Mouse (Mus musculus): ENCODE data around the gene Gm21885. TPM values are rescaled to one million over a fixed set of nuclear protein-coding genes. Genes with fewer than 3 reads are reported as not detected.

Gm21885 gene
- polyA plus RNA-seq, 1 experiment from 2014 or later: 0.36 TPM

DNA sequence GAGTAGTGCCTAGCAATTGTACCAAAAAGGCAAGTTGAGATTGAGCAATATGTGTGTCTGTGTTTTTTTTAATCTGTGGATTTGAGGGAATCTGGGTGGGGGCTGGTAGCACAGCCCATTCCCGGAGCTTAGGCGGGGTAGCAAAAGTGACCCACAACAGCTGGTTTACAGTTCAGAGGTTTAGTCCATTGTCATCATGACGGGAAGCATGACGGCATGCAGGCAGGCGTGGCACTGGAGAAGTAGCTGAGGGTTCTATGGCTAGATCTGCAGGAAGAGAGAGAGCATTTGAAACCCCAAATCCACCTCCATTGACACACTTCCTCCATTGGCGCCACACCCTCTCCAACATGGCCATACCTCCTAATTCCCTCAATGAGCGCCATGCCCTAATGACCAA, 11.8 kb upstream of the Gm21885 start:
- no peak for ATAC-seq (ENCODE audit: insufficient number of reproducible peaks, insufficient read depth, low FRiP score, low read depth)
- Histone ChIP-seq H3K9ac (ENCODE audit: low read length) (no peak overlapping the region), H3K9me3 (ENCODE audit: control insufficient read depth, low read length) (no peaks in the 10 kb centered on the region), H3K27me3 (ENCODE audit: control insufficient read depth, insufficient read depth, low read length) (no peaks in the 10 kb centered on the region), H3K4me1 (ENCODE audit: control insufficient read depth in 2 of 2, insufficient read depth in 2 of 2, low read length in 2 of 2) (peaks cover 4 to 16% of the 10 kb centered on the region in 2 experiments), H3K4me3 (ENCODE audit: control insufficient read depth in 1 of 2, insufficient read depth in 1 of 2, low read depth in 1 of 2, low read length in 2 of 2) (no peak overlapping the region), H3K4me2 (ENCODE audit: low read length) (no peak overlapping the region), H3K27ac (replicated peaks in 1 of 2; ENCODE audit: control insufficient read depth in 1 of 2, insufficient read depth in 1 of 2, low read depth in 2 of 2, low read length in 2 of 2) (no peak overlapping the region), H3K36me3 (ENCODE audit: control insufficient read depth, insufficient read depth, low read length) (no peaks in the 10 kb centered on the region)
- WGBS: 84% methylated on average over 7 of the region's 7 CpGs

GRCm38 (mm10) chr11:94271015-94271414, 10.7 kb upstream of the Gm21885 start:
- no peaks in the 10 kb centered on the region for H3K36me3 ChIP-seq (ENCODE audit: control insufficient read depth, insufficient read depth, low read length)
- no peak overlapping the region for H3K4me3 ChIP-seq (ENCODE audit: control insufficient read depth in 1 of 2, insufficient read depth in 1 of 2, low read depth in 1 of 2, low read length in 2 of 2)
- no peak overlapping the region for H3K27ac ChIP-seq (replicated peaks in 1 of 2; ENCODE audit: control insufficient read depth in 1 of 2, insufficient read depth in 1 of 2, low read depth in 2 of 2, low read length in 2 of 2)
- no peak for ATAC-seq (ENCODE audit: insufficient number of reproducible peaks, insufficient read depth, low FRiP score, low read depth)
- no peak overlapping the region for H3K4me2 ChIP-seq (ENCODE audit: low read length)
- H3K4me1 ChIP-seq (ENCODE audit: control insufficient read depth in 2 of 2, insufficient read depth in 2 of 2, low read length in 2 of 2): peaks cover 4 to 10% of the 10 kb centered on the region in 2 experiments
- H3K9me3 ChIP-seq (ENCODE audit: control insufficient read depth, low read length): no peaks in the 10 kb centered on the region
- WGBS: 89% methylated on average over 2 of the region's 2 CpGs
- H3K9ac ChIP-seq (ENCODE audit: low read length): no peak overlapping the region
- H3K27me3 ChIP-seq (ENCODE audit: control insufficient read depth, insufficient read depth, low read length): no peaks in the 10 kb centered on the region

DNA sequence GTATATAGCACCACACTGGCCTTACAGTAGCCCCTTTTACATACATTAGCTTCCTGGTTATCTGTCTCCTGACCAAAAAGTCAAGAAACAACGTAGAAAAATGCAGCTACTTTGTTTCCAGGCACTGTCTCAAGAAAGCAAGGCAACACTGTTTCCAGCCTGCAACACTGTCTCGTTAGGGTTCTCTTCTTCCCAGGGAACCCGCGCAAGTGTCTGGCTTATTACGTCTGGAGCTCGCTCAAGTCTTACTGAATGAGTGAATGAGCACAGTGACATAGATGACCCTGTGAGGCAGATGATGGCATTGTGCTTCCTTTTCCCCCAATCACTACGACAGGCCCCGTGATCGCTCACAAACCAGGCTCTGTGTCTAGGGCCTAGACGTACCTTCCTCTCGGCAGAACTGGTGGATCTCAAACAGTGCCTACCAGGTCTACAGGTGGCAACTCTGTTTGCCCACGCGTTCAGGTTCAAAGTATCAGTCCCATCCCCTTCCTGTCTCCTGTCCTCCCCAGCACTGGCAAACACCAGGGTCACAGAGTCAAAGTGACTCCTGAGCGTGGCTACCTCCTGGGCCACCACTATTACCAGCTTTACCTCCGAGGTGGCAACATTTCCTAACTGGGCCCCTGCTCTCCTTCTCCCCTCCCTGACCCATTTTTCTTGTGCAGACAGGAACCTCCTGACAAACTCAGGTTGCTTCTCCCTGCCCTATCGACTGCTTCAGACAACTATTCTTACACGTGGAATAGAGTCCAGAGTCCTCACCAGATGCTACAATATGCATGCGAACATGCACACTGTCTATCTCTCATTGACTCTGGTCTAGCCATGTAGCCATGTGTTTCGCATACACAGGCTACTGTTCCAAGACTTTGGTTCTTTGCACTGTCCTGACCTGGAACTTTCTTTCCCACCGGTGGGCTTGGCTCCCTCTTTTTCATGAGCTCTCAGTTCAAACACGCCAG, 8.4 kb upstream of the Gm21885 start:
- no peaks in the 10 kb centered on the region for H3K27me3 ChIP-seq (ENCODE audit: control insufficient read depth, insufficient read depth, low read length)
- no peak overlapping the region for H3K9ac ChIP-seq (ENCODE audit: low read length)
- 86% methylated on average over 21 of the region's 21 CpGs for WGBS
- no peaks in the 10 kb centered on the region for H3K36me3 ChIP-seq (ENCODE audit: control insufficient read depth, insufficient read depth, low read length)
- H3K4me2 ChIP-seq (ENCODE audit: low read length): no peak overlapping the region
- no peak overlapping the region for H3K27ac ChIP-seq (replicated peaks in 1 of 2; ENCODE audit: control insufficient read depth in 1 of 2, insufficient read depth in 1 of 2, low read depth in 2 of 2, low read length in 2 of 2)
- peaks cover 6 to 14% of the 10 kb centered on the region in 2 experiments for H3K4me1 ChIP-seq (ENCODE audit: control insufficient read depth in 2 of 2, insufficient read depth in 2 of 2, low read length in 2 of 2)
- H3K4me3 ChIP-seq (ENCODE audit: control insufficient read depth in 1 of 2, insufficient read depth in 1 of 2, low read depth in 1 of 2, low read length in 2 of 2): no peak overlapping the region
- H3K9me3 ChIP-seq (ENCODE audit: control insufficient read depth, low read length): no peaks in the 10 kb centered on the region
- no peak for ATAC-seq (ENCODE audit: insufficient number of reproducible peaks, insufficient read depth, low FRiP score, low read depth)

GRCm38 (mm10) chr11:94274206-94274867, 7.3 kb upstream of the Gm21885 start:
- Histone ChIP-seq H3K4me1 (ENCODE audit: control insufficient read depth in 2 of 2, insufficient read depth in 2 of 2, low read length in 2 of 2) (peaks cover 6 to 14% of the 10 kb centered on the region in 2 experiments), H3K4me2 (ENCODE audit: low read length) (no peak overlapping the region), H3K9ac (ENCODE audit: low read length) (no peak overlapping the region), H3K27ac (replicated peaks in 1 of 2; ENCODE audit: control insufficient read depth in 1 of 2, insufficient read depth in 1 of 2, low read depth in 2 of 2, low read length in 2 of 2) (no peak overlapping the region), H3K27me3 (ENCODE audit: control insufficient read depth, insufficient read depth, low read length) (no peaks in the 10 kb centered on the region), H3K36me3 (ENCODE audit: control insufficient read depth, insufficient read depth, low read length) (no peaks in the 10 kb centered on the region), H3K4me3 (ENCODE audit: control insufficient read depth in 1 of 2, insufficient read depth in 1 of 2, low read depth in 1 of 2, low read length in 2 of 2) (no peak overlapping the region), H3K9me3 (ENCODE audit: control insufficient read depth, low read length) (no peaks in the 10 kb centered on the region)
- ATAC-seq (ENCODE audit: insufficient number of reproducible peaks, insufficient read depth, low FRiP score, low read depth): no peak
- WGBS: 54% methylated on average over 10 of the region's 10 CpGs

DNA sequence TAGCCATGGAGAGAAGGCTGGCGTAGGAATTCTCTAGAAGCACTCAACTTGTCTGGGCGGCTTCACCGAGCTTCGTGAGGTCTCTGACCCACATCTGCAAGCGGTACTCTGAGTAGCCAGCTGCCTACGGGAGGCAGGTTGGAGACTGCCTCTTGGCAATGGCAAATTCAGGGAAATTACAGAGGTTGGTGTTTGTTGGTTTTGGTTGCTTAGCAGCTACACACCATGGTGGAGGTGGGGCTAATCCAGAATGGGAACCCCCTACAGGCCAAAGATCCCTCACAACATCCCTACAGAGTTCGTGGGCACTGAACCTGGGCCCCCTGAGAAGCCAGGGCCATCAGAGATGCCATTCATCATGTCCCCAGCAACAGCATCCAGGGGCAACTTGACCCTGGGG, 6.4 kb upstream of the Gm21885 start:
- 82% methylated on average over 7 of the region's 7 CpGs for WGBS
- no peak for ATAC-seq (ENCODE audit: insufficient number of reproducible peaks, insufficient read depth, low FRiP score, low read depth)

DNA sequence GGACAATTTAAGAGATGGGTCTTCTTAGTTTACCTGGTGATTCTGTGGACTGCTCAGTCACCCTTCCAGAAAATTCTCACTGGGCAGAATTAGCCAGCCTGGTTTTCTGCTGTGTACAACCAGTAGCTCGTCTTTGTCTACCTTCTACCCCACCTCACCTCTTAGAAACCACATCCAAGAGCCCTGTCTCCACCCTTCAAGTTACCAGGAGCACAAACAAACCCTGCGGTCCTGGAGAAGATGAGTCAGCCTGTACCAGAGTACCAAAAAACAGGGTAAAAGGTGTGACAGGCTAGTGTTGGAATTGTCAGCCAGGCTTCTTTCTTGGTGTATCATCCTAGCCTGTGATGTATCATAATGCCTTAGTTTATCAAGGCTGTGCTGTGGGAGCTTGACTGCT, 6.0 kb upstream of the Gm21885 start:
- no peak overlapping the region for H3K4me3 ChIP-seq (ENCODE audit: control insufficient read depth in 1 of 2, insufficient read depth in 1 of 2, low read depth in 1 of 2, low read length in 2 of 2)
- H3K27ac ChIP-seq (replicated peaks in 1 of 2; ENCODE audit: control insufficient read depth in 1 of 2, insufficient read depth in 1 of 2, low read depth in 2 of 2, low read length in 2 of 2): no peak overlapping the region
- H3K9ac ChIP-seq (ENCODE audit: low read length): no peak overlapping the region
- H3K4me1 ChIP-seq (ENCODE audit: control insufficient read depth in 2 of 2, insufficient read depth in 2 of 2, low read length in 2 of 2): peaks cover 6 to 14% of the 10 kb centered on the region in 2 experiments
- no peak overlapping the region for H3K4me2 ChIP-seq (ENCODE audit: low read length)
- ATAC-seq (ENCODE audit: insufficient number of reproducible peaks, insufficient read depth, low FRiP score, low read depth): no peak
- WGBS: 89% methylated on average over 2 of the region's 2 CpGs
- no peaks in the 10 kb centered on the region for H3K27me3 ChIP-seq (ENCODE audit: control insufficient read depth, insufficient read depth, low read length)
- H3K36me3 ChIP-seq (ENCODE audit: control insufficient read depth, insufficient read depth, low read length): no peaks in the 10 kb centered on the region
- no peaks in the 10 kb centered on the region for H3K9me3 ChIP-seq (ENCODE audit: control insufficient read depth, low read length)

More for the DNA sequence above, 6.4 kb upstream of the Gm21885 start:
- Histone ChIP-seq H3K4me3 (ENCODE audit: control insufficient read depth in 1 of 2, insufficient read depth in 1 of 2, low read depth in 1 of 2, low read length in 2 of 2) (no peak overlapping the region), H3K9ac (ENCODE audit: low read length) (no peak overlapping the region), H3K36me3 (ENCODE audit: control insufficient read depth, insufficient read depth, low read length) (no peaks in the 10 kb centered on the region), H3K4me1 (ENCODE audit: control insufficient read depth in 2 of 2, insufficient read depth in 2 of 2, low read length in 2 of 2) (peaks cover 6 to 14% of the 10 kb centered on the region in 2 experiments), H3K27ac (replicated peaks in 1 of 2; ENCODE audit: control insufficient read depth in 1 of 2, insufficient read depth in 1 of 2, low read depth in 2 of 2, low read length in 2 of 2) (no peak overlapping the region), H3K4me2 (ENCODE audit: low read length) (no peak overlapping the region), H3K27me3 (ENCODE audit: control insufficient read depth, insufficient read depth, low read length) (no peaks in the 10 kb centered on the region), H3K9me3 (ENCODE audit: control insufficient read depth, low read length) (no peaks in the 10 kb centered on the region)

- Histone ChIP-seq H3K9me3 (ENCODE audit: control insufficient read depth, low read length) (no peaks in the 10 kb centered on the region), H3K9ac (ENCODE audit: low read length) (peak overlapping the region; percentile 51), H3K4me1 (ENCODE audit: control insufficient read depth in 2 of 2, insufficient read depth in 2 of 2, low read length in 2 of 2) (peaks cover 6 to 22% of the 10 kb centered on the region in 2 experiments), H3K27me3 (ENCODE audit: control insufficient read depth, insufficient read depth, low read length) (no peaks in the 10 kb centered on the region), H3K4me3 (ENCODE audit: control insufficient read depth in 1 of 2, insufficient read depth in 1 of 2, low read depth in 1 of 2, low read length in 2 of 2) (peak overlapping the region; percentile 35 to 40), H3K36me3 (ENCODE audit: control insufficient read depth, insufficient read depth, low read length) (no peaks in the 10 kb centered on the region), H3K27ac (replicated peaks in 1 of 2; ENCODE audit: control insufficient read depth in 1 of 2, insufficient read depth in 1 of 2, low read depth in 2 of 2, low read length in 2 of 2) (no peak overlapping the region), H3K4me2 (ENCODE audit: low read length) (peak overlapping the region; percentile 76)
- peak; percentile 57 for ATAC-seq (ENCODE audit: insufficient number of reproducible peaks, insufficient read depth, low FRiP score, low read depth)
- 6% methylated on average over 20 of the region's 20 CpGs for WGBS
These were observed 4.8 kb upstream of the Gm21885 start for GRCm38 (mm10) chr11:94276869-94277337.
